Mouse (Mus musculus) bone marrow, adult 2 months (tissue): ENCODE results near the gene Ssh3.

Source experiments
- CTCF ChIP-seq: fragments of 200-500 bp; IDR thresholded peaks from 2 replicates; pipeline ENCODE4 v1.5.1; 2011; ENCODE audit warnings: low read length, control low read depth; ENCODE audit not compliant: control insufficient read depth, insufficient read depth
- POLR2A ChIP-seq: fragments of 200-500 bp; IDR thresholded peaks from 2 replicates; pipeline ENCODE4 v1.6.1; 2011; ENCODE audit warnings: low read depth, mild to moderate bottlenecking, control low read depth, low read length, borderline replicate concordance; ENCODE audit not compliant: control insufficient read depth

GRCm38 (mm10) chr19:4317181-4317580, 48.2 kb upstream of the Ssh3 start:
- no peak for TF ChIP-seq POLR2A
- no peak for TF ChIP-seq CTCF
